Mouse (Mus musculus) WW6 (cell line): ENCODE results near the gene Hba-a2.
"Not testable (repeated sequence)": the region's sequence is repeated elsewhere in the genome, so short reads cannot be mapped to it uniquely, and the experiment has no call there.

Source experiments
- DNase-seq: peaks from one replicate; pipeline ENCODE4 v3.0.0-alpha.2; 2013; ENCODE audit warnings: low read depth, low spot score

Hba-a2 gene

DNA sequence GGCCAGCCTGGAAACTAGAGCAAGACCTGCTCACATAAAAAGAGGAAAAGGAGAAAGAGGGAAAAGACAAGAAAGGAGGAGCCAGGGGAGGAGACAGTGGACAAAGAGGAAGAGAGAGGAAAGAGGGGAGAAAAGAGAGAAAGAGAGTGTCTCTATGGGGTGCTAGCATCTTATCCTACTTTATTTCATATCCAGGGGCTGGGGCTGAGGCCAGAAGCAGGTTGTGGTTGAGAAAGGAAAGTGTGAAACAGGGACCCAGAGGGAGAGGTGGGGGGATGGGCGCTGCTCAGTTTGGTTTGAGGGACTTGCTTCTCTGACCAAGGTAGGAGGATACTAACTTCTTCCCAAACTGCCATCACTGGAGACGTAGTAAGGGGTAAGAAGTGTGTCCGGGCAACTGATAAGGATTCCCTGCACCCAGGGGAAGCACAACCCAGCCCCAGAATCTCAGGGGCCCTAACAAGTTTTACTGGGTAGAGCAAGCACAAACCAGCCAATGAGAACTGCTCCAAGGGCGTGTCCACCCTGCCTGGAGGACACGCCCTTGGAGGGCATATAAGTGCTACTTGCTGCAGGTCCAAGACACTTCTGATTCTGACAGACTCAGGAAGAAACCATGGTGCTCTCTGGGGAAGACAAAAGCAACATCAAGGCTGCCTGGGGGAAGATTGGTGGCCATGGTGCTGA is 13.1 kb upstream of the Hba-a2 start, which contains the start of gene Hba-a1:
TSS of gene Hba-a1 (plus strand) at position 421 of the 687 bp plus-strand sequence.
- not testable (repeated sequence) for DNase-seq

DNA sequence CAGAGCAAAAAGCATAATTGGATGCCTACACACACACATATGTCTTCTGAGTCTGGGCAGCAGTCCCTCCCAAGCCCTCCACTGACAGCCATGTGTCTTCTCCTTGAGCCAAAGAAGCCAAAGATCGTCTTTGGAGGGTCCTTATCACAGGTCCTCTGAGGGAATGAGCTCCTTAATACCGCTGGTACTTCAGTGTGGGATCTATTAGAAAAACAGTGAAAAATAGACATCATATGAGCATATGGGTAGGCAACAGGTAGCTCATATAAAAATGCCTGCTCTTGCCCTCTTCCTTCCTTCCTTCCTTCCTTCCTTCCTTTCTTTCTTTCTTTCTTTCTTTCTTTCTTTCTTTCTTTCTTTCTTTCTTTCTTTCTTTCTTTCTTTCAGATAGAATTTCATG is 11.7 kb upstream of the Hba-a2 start:
- DNase-seq: not testable (repeated sequence)

DNA sequence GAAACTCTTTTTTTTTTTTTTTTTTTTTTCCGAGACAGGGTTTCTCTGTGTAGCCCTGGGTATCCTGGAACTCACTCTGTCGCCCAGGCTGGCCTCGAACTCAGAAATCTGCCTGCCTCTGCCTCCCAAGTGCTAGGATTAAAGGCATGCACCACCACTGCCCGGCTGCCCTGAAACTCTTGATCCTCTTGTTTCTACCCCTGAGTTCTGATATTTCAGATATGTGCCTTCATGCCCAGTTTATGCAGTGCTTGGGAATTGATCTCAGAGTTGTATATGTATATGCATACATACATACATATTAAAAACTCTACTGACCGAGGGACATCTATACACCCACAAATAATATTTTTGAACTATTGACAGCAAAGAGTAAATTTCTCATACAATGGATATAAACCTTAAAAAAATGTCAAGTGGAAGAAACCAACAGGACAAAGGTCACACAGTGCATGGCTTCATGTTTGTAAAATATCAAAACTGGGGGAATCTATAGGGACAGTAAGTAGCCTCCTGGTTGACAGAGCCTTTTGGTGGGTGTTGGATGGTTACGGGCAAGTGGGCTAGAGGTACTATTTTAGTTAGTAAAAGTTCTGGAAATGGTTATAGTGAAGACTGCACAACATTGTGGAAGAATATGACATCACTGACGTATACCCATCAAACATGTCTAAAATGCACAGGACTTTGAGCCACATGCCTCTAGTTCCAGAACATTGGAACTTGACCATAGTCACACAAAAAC is 11.1 kb upstream of the Hba-a2 start:
- no peak for DNase-seq

DNA sequence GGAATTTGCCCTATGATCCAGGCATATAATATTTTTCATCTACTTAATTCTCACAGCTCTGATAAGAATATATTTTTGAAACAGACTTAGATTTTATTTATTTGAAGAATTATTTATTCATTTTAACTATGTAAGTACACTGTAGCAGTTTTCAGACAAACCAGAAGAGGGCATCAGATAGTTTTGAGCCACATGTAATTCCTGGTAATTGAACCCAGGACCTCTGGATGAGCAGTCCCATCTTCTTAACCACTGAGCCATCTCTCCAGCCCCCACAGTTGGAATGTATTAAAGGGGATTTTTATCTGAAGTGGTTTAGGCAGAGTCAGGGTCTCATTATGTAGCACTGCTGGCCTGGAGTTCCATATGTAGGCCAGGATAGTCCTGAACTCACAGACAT is 10.4 kb upstream of the Hba-a2 start:
- not testable (repeated sequence) for DNase-seq

DNA sequence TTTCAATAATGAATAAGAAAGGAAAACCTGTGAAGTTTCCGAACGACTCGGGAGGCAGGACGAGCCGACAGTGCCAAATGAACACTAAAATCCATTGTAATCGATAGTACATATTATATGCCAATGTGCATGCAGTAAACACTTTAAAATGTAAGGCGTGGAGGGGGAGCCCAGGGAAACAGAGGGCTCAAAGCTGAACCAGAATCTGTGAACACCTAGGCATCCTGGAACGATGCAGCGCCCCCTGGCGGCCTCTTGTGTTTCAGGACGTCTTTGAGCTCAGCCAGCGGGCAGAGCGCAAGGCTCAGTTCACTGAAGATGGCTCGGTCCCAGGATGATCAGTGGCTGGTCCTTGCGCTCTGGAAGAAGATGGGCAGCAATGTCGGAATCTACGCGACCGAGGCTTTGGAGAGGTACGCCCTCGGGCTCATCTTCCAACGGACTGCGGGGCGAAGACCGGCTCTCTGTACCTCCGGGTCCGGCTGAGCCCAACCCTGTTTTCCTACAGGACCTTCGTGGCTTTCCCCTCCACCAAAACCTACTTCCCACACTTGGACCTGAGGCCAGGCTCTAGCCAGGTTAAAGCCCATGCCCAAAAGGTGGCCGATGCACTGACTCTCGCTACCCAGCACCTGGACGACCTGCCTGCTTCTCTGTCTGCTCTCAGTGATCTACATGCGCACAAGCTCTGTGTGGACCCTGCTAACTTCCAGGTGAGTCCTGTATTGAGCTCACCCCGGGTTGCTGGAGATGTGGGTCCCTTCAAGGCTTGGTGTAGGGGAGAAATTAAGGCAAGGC is 9.4 kb upstream of the Hba-a2 start, which contains the start of gene Hbq1b:
TSS of gene Hbq1b (plus strand) at position 271 of the 798 bp plus-strand sequence.
- DNase-seq: not testable (repeated sequence)

DNA sequence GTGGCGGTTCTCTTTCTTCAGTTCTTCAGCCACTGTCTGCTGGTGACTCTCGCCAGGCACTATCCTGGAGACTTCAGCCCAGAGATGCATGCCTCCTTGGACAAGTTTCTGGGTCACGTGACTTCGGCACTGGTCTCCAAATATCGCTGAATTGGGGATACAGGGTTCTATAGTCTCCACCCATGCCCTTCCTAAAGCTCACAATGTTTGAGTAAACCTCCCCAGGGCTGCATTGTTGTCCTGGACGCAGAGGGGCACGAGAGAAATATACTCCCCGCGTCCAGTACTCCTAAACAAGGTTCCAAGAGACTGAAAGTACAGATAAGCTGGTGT is 8.8 kb upstream of the Hba-a2 start:
- no peak for DNase-seq

DNA sequence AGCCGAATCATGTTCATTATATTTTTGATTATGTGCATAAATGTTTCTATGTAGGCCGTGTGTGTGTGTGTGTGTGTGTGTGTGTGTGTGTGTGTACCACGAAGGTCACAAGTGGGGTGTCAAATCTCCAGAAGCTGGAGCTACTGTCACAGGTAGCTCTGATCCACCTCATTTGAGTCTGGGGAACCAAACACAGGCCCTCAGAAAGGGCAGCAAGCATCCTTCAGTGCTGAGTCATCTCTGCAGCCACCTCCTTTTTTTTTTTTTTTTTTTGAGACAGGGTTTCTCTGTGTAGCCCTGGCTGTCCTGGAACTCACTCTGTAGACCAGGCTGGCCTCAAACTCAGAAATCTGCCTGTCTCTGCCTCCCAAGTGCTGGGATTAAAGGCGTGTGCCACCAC is 3.5 kb upstream of the Hba-a2 start:
- not testable (repeated sequence) for DNase-seq

DNA sequence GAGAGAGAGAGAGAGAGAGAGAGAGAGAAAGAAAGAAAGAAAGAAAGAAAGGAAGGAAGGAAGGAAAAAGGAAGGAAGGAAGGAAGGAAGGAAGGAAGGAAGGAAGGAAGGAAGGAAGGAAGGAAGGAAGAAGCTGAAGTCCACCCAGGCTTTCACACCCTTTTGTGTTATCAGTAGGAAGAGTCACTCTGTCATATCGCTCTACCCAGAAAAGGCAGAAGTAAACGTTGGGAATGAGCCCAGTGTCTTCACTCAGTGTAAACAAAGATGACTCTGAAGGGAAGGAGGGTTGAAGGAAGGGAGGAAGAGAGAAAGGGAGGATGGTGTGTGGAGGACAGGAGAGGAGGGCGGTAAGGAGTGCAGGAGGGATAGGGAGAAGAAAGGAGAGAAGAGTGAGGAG is 2.8 kb upstream of the Hba-a2 start:
- not testable (repeated sequence) for DNase-seq

DNA sequence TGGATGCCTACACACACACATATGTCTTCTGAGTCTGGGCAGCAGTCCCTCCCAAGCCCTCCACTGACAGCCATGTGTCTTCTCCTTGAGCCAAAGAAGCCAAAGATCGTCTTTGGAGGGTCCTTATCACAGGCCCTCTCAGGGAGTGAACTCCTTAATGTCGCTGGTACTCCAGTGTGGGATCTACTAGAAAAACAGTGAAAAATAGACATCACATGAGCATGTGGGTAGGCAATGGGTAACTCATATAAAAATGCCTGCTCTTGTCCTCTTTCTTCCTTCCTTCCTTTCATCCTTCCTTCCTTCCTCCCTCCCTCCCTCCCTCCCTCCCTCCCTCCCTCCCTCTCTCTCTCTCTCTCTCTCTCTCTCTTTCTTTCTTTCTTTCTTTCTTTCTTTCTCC is 1.1 kb downstream of the Hba-a2 start:
- not testable (repeated sequence) for DNase-seq

DNA sequence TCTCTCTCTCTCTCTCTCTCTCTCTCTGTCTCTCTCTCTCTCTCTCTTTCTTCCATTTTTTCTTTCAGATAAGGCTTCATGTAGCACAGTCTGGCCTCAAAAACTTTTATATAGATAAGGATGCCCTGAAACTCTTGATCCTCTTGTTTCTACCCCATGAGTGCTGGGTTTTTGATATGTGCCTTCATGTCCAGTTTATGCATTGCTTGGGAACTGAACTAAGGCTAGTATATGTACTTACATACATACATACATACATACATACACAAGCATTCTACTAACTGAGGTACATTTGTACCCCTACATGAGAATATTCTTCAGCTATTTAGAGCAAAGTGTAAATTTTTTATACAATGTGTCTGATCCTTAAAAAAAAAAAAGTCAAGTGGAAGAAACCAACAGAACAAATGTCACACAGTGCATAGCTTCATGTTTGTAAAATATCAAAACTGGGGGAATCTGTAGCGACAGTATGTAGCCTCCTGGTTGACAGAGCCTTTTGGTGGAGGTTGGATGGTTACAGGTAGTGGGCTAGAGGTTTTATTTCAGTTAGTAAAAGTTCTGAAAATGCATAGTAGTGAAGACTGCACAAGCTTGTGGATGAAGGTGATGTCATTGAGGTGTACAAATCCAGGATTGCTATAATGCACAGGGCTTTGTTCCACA is 1.7 kb downstream of the Hba-a2 start:
- no peak for DNase-seq

DNA sequence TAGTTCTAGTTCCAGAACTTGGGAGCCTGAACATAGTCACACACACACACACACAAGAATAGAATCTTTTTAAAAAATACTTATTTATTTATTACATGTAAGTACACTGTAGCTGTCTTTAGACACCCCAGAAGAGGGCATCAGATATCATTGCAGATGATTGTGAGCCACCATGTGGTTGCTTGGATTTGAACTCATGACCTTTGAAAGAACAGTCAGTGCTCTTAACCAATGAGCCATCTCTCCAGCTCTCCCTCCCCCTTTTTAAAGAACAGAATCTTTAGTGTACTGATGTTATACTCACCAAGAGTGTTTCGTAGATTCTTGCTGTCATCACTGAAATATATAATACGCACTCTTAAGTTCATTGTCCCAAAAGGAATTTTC is 2.2 kb downstream of the Hba-a2 start:
- DNase-seq: no peak

DNA sequence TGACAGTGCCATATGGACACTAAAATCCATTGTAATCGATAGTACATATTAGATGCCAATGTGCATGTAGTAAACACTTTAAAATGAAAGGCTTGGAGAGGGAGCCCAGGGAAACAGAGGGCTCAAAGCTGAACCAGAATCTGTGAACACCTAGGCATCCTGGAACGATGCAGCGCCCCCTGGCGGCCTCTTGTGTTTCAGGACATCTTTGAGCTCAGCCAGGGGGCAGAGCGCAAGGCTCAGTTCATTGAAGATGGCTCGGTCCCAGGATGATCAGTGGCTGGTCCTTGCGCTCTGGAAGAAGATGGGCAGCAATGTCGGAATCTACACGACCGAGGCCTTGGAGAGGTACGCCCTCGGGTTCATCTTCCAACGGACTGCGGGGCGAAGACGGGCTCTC is 3.6 kb downstream of the Hba-a2 start, which contains the start of gene Hbq1a:
TSS of gene Hbq1a (plus strand) at position 205 of the 400 bp plus-strand sequence.
- DNase-seq: not testable (repeated sequence)

DNA sequence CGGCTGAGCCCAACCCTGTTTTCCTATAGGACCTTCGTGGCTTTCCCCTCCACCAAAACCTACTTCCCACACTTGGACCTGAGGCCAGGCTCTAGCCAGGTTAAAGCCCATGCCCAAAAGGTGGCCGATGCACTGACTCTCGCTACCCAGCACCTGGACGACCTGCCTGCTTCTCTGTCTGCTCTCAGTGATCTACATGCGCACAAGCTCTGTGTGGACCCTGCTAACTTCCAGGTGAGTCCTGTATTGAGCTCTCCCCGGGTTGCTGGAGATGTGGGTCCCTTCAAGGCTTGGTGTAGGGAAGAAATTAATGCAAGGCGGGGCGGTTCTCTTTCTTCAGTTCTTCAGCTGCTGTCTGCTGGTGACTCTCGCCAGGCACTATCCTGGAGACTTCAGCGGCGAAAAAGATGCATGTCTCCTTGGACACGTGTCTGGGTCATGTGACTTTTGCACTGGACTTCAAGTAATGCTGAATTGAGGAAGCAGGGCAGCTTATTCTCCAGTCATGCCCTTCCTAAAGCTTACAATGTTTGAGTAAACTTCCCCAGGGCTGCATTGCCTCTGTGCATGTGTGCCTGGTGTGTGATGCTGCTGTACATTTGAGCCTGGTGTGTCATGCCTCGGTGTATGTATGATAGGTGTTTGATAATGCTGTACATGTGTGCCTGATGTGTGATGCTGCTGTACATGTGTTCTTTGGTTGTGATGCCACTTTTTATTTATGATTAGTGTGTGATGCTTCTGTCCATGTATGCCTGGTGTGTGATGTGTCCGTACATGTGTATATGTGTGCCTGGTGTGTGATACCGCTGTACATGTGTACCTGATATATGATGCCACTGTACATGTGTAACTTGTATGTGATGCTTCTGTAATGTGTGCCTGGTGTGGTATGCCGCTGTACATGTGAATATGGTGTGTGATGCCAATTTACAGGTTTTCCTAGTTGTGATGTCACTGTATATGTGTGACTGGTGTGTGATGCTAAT is 4.3 kb downstream of the Hba-a2 start:
- no peak for DNase-seq

DNA sequence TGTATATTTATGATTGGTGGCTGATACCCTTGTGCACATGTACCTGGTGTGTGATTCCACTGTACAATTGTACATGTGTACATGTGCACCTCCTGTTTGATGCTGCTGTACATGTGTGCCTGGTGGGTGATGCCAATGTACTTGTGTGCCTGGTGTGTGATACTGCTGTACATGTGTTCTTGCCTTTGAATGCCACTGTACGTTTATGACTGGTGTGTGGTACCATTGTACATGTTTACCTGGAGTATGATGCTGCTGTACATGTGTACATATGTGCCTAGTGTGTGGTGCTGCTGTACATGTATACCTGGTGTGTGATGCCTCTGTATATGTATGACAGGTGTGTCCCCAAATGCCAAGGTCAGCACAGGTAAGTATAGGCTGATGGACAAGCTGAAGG is 5.2 kb downstream of the Hba-a2 start:
- no peak for DNase-seq

DNA sequence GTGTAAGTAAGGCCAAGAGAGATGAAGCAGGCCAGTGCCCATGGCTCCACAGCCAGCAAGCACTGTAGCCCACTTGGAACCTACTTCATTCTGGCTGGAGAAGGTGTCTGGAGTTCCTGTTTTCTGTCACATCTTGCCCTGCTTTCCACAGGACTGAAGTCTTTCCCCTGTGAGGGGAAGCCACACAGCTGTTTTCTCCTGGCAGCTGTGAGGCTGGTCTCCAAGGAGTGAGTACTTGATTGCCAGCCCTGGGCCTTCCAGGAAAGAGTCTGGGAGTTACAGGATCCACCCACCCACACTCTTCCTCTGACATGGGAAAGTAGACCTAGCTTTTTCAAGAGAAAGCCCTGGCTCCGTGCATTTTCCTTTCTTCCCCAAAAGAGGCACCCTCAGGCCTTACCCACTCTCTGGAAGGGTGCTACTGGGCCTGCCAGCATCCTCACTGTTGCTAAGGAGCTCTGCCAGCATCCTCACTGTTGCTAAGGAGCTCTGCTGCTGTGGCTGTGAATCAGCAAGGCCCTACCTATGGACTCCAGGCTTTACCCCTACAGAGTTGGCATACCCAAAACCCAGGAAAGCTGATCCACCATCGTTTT is 6.6 kb downstream of the Hba-a2 start:
- DNase-seq: no peak

DNA sequence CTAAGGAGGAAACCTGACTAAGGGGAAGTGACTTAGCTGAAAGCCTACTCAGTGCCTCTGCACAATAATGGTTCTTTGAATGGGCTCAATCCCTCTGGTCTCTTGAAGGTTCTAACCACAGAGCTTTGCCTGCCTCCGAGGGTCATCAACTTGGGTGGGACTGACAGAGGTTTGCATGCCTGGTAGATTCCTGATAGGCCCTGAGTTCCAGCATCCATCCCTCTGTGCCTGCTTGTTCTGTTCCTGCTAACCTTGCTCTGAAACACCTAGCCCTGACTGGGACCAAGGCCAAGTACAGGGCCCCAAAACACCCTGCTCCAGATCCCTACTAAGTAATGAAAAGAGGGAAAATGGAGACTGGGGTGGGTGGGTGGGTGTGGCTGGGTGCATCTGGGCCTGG is 7.2 kb downstream of the Hba-a2 start:
- no peak for DNase-seq

DNA sequence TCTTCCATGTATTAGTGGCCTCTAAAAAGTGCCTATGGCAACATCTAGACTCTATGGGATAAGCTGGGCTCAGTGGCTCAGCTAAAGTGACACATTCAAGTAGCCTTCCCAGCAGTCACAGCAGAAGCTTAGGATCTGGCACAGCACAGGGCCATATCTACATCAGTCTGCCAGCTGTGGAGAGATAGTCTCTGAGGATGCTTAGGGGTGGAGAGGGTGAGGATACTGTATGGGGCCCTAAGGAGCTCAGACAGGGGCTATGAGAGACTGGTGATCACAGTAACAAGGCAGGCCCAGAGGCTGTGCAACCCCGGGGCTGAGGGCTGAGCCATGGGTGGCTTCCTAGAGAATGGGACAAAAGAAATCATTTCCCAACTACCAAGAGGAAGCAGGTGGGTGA is 10.7 kb downstream of the Hba-a2 start:
- no peak for DNase-seq

DNA sequence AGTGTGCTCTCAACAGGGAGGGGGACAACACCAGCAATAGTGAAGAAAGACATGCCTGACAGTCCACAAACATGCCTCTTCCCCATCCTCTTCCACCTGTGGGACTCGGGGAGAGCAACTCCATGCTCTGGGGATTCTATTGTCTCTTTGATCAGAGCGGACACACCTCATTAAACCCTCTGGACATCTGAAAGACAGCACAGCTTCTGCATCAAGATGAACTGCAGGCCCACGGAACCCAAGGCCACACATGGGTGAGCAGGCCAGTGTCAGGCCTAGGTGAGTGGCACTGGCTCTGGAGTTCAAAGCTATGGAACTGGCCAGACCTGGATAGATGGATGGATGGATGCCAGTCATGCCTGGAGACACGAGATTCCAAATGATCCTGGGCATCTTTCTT is 13.2 kb downstream of the Hba-a2 start:
- no peak for DNase-seq

DNA sequence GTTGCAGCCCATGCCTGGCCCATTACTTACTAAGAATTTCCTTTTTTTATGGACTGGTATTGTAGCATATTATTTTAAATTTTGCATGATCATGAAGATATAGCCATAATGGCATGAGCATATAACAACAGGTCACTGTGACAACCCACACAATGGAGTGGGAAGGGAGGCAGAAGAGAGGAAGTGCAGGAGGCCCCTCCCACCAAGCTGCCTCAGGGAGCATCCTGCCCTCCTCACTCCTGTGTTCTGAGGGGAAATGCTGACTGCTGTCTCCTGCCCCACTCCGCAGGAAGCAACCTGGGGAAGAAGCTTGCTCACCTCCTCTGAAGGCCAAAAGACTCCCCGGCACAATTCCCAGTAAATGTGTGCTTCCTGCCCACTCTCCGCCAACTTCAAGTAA is 13.6 kb downstream of the Hba-a2 start:
- DNase-seq: no peak

DNA sequence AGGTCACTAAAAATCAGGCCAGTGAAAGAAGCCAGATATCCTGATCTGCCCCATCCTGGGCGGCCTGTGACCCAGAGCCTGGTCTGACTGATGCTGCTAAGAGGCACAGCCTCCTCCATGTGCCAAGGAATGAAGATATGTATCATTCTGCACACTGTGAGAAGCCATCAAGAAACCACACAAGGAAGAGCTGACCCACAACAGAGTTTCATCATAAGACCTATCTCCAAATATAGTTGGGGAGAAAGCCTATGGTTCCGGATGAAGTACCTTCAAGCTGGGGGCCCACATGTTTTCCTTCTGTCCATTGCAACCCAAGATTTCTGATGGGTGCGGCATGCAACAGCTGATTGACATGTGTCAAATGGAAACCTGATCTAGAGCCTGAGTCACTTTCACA is 19.7 kb downstream of the Hba-a2 start:
- DNase-seq: no peak
